Mouse (Mus musculus) bone marrow macrophage, adult 2 months (primary cell): ENCODE measurements around the gene Rbms3.

Experiments used
- CTCF ChIP-seq: IDR thresholded peaks from 2 replicates; pipeline ENCODE4 v1.5.1; 2012; ENCODE audit warnings: low read depth, mild to moderate bottlenecking, low read length, moderate library complexity
- POLR2A ChIP-seq: IDR thresholded peaks from 2 replicates; pipeline ENCODE4 v1.6.1; 2012; ENCODE audit warnings: mild to moderate bottlenecking, low read depth, low read length, borderline replicate concordance

DNA sequence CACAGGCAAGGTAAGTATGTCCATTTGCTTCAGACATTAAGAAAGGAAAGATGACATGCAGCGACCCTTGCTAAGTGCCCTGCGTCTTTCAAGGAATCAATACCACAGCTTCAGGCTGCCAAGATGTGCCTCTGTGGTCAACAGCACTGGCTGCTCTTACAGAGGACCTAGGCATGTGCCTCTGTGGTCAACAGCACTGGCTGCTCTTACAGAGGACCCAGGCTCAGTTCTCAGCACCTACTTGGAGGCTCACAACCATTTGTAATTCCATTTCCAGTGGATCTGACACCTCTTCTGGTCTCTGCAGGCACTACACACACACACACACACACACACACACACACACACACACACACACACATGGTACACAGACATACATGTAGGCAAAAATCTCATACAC, 545.2 kb downstream of the Rbms3 start:
- no peak for TF ChIP-seq CTCF
- no peak for TF ChIP-seq POLR2A
